Mouse (Mus musculus): ENCODE measurements at regions not wholly inside any gene's neighbourhood (a gene's known extent, or its start where the extent isn't known, plus 50 kb on each side); places are given as distances from the start of the nearest gene placed in this dataset.
A peak's percentile ranks its signal among the peaks of the same experiment; 100 is the strongest.
"Not testable (repeated sequence)": the region's sequence is repeated elsewhere in the genome, so short reads cannot be mapped to it uniquely, and the experiment has no call there.

DNA sequence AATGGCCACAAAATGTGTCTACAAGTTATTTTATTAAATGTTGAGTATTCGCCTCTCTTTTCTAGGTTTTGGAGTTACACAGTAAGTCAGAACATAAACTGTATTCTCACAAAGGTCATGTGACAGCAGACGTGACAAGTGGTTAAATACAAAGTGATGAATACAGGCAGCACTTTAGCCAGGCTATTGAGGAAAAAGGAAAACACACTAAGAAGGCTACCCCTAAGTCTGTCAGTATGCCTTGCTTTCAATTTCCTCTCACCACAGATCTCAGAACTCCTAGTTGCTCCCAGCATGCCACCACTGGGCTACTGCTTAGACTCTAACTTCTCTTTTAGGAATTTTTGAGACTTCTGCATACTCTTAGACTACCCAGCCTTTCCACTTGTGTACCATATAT lies 297.9 kb upstream of the Pex5l start:
- DNase-seq: no peak

DNA sequence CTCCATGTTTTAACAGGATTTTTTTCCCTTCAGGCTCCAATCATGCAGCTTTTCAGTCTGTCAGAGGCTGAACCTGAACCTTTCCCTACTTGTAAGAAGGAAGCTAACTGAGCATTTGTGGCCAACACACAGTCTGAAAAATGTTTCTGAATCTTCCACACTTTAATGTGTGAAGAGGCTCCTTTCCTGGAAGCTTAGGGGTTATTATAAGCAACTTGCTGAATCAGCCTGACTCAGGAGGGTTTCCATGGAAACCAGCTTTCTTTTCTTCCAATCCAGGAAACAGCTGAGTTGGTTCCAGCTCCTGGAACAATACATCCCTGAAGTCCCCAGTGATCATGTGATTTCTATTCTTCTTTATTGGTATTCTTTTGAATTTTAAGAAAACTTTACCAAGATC lies 297.5 kb upstream of the Pex5l start:
- no peak for DNase-seq

DNA sequence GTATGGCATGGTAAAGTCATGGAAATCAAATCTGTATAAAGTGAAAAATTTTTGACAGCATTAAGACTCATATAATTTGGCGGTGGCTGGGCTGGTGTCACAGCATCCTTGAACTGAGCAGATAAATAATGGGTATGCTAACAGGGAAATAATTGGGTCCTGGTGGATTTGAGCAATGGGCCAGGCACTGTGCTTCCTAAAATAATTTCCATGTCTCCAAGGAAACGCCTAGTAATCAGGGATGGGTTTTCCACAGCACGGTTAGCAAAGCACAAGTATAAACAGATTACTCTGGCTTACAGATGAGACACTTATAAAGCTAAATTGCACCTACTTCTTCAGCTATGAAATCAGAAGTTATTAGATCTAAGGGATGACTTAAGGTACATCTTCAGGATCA lies 273.9 kb upstream of the Pex5l start:
- no peak for DNase-seq

DNA sequence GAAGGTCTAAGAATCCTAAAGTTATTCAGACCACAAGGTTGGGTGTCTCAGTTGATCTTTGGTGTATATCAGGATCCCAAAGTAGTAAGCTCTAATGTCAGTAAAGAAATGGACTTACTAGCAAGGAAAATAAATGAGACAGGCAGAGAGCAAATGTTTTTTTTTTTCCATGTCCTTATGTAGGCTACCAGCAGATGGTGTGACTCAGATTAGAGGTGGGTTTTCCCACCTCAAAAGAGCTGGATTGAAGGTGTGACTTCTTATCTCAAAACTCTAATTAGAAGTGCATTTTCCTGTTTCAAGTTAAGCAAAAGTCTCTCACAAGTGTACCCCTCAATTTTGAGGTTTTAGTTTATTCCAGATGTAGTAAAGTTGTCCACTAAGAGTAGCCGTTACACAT lies 273.3 kb upstream of the Pex5l start:
- no peak for DNase-seq

DNA sequence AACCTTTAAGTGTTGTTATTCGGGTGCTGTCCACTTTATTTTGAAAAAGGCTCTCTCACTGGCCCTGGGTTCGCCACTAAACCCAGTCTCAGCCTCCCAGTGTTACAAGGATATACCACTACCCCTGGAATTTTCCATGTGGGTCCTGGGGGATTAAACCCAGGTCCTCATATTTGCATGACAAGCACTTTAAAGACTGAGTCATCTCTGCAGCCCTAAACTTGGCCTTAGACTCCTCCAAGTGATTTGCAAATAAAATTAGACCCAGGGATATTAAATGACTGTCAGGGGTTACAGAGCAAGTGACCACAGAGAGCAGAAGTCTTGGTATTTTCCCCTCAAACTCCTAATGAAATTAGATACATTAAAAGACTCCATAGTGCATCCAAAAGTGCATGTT lies 258.9 kb upstream of the Pex5l start:
- DNase-seq: no peak

DNA sequence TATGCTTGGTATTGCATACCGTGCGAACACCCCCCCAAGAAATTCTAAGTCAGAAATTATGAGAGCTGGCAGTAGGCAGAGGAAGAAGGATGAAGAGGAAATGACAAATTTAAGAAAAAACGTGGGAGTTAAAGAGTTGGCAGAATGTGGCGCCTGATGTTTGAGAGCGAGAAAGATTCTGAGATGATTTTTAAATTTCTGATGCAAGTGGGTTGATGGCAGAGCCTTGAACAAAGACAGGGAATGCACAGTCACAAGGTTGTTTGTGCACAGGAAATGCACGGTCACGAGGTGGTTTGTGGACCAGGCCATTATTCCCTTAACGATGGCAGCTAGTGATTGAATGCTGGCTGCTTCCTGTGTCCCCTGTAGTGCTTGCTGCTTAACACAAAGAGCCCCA lies 256.3 kb upstream of the Pex5l start:
- no peak for DNase-seq

DNA sequence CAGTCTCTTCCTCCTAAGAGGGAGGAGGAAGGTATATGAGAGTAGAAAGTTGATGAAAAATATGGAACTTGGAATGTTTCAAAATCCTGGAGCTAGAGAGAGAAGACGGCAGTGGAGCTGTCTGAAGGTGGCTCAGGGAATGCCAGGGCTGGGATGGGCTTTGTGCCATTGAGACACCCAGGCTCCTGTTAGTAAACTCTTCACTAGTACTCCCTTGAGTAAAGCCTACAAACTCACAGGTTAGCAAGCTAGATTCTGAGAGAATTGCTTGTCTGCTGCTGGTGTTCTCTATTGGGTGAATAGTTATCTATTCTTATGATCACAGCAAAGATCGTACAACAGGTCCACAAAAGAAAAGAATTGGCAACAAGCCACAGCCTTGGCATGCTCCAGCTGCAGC lies 255.3 kb upstream of the Pex5l start:
- no peak for DNase-seq

DNA sequence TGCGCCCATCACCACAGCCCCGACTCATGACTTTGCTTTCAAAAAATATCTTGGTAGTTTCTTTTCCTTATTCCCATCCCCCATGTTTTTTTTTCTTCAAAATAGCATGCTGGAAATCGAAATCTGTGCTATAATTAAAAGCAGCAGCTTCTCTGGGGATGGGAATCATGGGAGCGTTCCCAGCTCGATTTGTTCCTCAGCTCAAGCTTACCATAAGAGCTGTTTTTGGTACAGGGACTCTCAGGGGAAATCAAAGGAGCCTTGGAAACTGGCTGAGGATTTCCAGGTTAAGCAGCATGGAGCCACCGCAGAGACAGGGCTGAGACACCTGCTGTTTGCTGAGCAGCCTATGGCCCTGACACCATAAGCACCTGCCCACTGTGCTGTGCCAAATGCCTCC lies 254.2 kb upstream of the Pex5l start:
- DNase-seq: no peak

DNA sequence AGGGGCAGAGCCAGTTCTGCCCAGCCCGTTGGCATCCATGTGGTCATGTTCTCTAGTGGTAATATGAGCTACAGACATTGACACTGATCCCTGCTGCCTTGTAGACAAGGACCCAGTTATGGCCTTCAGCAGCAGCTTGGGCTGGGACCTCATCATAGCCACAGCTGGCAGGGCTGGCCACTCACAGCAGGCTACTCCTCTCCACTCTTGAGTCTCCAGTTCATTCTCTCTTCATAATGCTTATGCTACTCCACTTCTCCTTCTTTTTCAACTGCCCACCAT lies 249.4 kb upstream of the Pex5l start:
- DNase-seq: no peak

DNA sequence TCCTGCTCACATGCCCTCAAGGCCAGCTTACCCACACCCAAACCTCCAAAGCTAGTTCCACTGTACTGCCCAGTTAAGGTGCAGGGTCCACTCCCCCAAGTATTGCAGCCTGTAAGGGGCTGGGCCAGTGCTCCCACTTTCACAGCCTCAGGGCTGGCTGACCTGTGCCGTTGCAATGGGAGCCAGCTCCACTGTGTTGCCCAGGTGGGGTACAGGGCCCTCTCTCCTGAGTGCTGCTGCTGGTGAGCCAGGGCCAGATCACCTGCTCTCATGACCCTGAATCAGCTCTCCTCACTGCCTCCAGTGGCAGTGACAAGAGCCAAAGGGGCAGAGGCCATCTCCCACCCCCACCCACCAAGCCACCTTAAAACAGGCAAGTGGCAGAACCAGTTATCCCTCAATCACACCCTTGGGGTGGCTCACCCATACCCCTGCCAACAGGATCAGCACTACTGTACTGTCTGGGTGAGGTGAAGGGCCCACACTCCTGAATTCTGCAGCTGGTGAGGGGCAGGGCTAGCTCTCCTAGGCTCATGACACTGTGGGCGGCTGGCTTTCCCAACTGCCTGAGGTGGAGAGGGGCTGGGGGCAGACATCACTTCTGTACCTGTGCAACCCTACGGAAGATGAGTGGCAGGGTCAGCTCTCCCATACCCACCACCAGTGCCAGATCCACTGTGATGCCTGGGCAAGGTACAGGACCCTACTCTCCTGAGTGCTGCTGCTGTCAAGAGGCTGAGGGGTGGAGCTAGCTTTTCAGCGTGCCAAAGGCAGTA lies 248.9 kb upstream of the Pex5l start:
- no peak for DNase-seq

DNA sequence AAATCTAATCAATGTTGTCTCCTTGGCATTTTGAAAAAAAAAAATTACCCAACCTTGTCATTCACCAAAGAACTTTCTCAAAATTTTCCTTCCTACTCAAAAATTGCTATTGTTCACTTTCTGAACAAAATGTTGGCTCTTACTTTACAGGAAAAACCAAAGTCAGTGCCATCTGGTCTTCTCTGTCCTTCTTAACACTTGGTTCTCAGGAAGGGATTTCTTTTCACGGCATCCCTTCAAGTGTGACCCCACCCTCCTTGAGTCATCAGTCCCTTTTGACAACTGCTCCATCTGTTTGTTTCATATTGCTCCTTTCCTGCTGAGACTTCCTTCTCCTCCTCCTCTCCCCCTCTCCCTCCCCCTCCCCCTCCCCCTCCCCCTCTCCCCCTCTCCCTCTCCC lies 245.1 kb upstream of the Pex5l start:
- DNase-seq: no peak

DNA sequence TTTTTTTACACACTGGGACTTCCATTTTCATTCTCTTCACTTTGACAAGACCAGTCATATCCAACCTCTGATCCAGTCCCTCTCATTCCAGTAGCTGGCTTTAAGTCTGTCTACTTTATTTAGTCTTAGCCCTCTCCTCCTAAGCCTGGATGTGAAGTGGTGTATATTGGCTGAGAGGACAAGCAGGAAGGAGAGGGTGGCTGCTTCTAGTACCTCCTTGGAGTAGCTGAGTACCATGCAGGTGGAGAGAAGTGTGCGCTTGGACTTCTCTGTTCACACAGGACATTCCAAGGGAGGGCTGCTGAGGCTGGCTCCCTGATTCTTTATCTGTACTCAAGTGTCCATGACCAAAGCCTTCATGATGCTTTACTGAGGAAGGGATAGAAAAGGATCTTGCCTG lies 240.6 kb upstream of the Pex5l start:
- DNase-seq: no peak

DNA sequence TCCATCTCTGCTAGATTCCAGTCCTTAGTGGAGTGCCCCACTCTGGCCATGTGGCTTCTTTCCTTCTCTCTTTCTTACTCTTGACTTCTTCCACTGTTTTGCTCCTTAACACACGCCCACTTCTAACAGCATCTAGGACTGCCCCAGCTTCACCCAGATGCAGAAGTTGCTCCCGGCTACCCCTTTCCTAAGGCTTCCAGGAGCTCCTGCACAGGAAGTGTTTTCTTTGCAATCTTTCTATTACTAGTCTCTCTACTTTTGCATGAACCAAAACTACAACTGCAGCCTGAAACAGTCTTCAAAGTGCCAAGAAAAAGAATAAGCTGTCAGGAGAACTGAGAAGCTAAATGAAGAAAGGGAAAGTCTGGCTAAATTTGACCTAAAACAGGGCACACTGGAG lies 236.6 kb upstream of the Pex5l start:
- no peak for DNase-seq

DNA sequence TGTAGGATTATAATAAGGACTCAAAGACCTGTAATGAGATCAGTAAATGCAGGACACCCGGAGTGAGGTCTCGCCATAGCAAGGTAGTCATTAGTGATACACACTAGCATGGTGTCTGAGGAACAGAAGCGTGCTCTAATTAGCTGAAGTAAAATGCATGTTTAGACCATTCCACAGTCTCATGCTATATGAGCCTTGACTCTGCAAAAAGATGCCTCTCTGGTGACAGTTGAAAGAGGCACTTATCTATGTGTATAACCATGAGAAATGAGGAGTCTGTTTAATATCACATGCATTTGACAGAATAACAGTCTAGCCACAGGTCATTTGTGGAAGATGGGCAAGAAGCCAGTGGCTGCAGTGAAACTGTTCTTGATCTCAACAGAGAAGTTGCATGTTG lies 232.1 kb upstream of the Pex5l start:
- no peak for DNase-seq

DNA sequence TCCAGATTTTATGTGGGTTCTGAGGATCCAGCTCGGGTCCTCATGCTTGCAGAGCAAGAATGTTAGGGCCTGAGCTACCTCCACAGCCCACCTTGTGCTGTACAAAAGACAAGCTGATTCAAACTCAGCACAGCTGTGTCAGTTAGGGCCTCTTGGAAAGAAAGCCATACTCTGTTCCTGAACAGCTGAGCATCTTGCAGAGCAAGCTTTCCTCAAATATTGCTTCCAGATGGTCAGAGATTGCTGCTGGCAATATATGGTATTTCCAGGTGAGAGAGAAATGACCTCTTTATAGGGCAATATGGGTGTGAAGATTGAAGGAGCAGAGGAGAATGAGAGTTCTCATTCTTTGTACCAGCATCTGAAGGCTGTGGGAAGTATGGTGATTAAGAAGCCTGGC lies 229.8 kb upstream of the Pex5l start:
- no peak for DNase-seq

DNA sequence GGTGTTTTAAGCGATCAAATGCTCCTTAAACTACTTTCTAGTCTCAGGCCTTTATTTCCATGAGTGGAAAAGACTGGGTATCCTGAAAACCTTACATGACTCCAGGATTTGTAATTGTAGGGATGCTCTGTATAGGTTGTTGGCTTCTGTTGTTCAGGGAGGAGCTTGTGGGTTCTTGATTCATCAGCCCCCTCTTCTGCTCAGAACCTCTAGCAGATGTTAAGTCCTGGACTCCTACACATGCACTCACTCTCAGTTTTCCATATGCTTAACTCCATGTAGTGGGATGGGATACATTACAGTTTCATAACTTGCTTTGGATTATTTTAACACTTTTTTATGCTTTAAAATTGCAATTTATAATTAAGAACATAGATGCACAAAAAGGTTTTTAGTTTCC lies 220.5 kb upstream of the Pex5l start:
- DNase-seq: no peak

DNA sequence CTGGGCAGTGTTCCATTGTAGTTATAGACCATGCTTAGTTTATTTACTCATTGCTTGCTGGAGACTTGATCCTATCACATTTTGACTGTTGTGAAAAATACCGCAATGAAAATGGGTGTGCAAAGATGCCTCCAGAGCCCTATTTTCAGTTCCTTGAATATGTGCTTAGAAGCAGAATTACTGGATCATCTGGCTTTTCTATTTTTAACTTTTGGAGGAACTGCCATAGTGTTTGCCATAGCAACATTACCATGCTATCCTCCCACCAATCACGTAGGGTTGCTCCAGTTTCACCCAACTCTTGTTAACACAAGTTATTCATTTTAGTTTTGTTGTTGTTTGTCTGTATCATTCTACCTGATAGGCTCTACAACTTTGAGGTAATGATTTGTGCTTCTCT lies 217.0 kb upstream of the Pex5l start:
- no peak for DNase-seq

DNA sequence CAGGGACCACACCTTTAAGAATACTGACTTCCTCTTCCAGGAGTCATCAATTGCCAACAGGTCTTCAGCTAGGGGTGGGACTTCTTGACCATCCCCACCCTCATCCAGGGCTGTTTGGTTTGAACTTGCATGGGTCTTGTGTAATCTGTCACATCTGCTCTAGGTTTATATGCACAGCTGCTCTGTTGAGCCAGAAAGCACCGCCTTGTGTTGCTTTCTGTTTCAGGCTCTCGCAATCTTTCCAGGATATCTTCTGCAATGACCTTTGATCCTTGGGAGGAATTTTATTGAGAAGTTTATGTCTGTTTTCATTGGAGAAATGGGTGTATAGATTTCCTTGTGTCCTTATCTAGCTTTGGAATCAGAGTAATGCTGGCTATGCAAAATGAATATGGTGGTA lies 210.8 kb upstream of the Pex5l start:
- no peak for DNase-seq

DNA sequence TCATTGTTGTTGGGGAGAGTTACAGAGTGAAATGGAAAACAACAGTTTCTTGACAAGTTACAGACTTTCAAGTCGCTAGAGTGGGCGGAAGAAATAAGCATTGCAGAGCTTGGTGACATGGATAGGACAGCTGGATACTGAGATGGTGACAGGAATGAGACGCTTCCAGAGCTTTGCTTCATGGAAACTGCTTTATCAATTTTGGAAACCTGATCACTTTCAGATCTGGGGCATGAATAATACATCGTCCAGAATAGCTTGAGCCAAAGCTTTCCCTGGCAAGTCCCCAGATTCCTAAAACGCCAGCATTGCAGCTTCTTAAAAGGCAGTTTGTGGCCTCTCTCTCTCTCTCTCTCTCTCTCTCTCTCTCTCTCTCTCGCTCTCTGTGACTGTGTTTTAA lies 207.9 kb upstream of the Pex5l start:
- no peak for DNase-seq

DNA sequence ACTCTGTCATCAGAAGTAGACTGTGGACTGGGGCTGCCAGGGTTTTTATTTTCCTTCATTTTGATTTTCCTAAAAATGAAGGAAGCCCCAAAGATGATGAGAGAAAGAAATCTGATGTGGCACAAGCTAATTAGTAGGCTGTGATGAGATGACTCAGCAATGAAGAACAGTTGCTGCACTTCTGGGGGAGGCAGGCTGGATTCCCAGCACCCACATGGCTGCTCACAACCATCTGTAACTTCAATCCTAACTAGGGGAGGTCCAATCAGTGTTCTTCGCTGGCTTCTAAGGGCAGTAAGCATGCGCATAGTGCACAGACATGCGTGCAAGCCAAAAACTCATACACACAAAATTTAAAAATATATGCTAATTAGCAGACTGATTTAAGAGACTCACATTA lies 191.0 kb upstream of the Pex5l start:
- DNase-seq: no peak

DNA sequence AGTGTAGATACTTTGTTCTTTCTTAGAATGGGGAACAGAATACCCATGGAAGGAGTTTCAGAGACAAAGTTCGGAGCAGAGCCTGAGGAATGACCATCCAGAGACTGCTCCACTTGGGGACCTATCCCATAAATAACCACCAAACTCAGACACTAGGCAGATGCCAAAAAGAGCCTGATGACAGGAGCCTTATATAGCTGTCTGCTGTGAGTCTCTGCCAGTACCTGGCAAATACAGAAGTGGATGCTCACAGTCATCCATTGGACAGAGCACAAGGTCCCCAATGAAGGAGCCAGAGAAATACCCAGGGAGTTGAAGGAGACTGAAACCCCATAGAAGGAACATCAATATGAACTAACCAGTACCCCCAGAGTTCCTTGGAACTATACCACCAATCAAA lies 174.6 kb upstream of the Pex5l start:
- DNase-seq: not testable (repeated sequence)

DNA sequence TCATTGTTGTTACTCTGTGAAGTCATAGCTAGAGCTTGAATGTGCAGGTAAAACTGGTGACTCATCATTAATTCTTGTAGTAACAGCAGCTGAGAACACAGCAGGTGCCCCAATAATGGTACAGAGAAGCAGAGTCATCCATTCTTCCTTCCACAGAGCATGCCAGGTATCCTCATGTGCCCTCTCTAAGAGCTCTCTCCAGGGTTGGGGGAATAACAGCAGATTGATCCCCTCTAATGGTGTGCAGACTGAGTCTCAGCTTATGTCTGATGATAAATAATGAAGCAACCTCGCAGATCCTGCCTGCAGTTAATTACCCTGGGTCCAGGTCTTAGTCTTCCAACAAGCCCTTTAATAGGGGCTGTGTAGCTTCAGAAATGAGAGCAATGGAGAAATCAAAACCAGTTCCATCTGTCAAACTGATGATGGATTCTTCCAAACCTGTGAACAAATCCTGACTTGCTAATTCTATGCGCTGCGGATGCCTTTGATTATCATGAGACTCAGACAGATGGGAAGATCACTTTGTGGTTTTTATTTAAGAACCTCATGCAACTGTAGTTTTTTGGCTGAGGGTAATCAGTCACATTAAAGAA lies 169.3 kb upstream of the Pex5l start:
- no peak for DNase-seq

DNA sequence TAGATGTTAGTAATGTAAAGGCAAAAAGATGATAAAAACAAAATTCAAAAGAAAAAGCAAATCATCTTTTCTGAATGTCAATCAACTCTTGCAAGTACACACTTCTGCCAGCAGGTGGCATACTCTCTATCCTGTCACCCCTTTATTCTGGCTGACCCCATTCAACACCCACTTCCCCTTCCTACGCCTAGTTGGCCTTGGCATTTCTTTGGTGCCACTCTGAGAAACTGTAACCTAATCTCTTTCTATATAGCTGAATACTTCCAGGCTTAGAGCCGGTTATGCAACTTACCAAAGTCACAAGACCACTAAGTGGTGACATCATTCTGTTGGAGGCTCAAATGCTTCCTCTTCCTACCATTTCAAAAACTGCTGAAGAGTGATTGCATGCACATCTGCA lies 165.2 kb upstream of the Pex5l start:
- DNase-seq: peak; percentile 9

DNA sequence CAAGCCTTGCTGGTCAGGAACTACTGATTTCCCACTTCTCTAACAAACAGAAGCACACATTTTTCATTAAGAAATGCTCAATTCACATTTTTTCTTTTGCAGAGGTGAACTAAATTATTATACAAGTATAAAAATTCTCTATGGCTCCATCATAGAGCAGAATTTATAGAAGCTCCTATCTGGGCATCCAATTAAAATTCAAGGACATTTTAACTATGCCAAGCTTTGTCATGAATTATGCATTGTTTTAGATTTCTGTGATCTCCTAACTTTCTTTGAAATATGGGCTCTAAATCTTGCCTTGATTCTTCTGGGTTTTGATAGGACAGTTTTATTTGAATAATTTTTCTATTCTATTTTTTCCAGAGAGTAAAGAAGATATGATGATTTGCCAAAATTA lies 163.1 kb upstream of the Pex5l start:
- DNase-seq: no peak

DNA sequence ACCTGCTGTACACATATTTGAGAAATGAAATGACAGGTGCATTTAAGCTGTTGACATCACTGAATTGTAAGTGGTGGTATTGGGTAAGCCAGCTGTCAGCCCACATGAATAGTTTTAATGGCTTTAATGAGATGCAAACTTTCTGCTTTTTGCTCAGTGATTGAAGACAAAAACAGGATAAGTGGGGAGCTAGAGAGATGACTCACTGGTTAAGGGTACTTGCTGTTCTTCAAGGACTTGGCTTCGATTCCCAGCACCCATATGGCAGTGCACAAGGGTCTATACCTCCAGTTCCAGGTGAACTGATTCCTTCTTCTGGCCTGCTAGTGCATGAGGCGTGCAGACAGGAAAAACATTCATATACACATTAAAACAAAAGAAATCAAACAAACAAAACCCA lies 162.7 kb upstream of the Pex5l start:
- DNase-seq: no peak

All from adrenal gland, adult 8-10 months (tissue).